Mouse (Mus musculus) MEL (cell line): ENCODE data around the gene Acr.

Experiments used
- CTCF ChIP-seq, 3 experiments: IDR thresholded peaks in 2 of 3; conservative IDR thresholded peaks in 1 of 3; 2 replicates each; pipeline ENCODE4 v1.5.1; 2011 to 2012; ENCODE audit warnings: low read length in 3 of 3, low read depth in 2 of 3, mild to moderate bottlenecking in 2 of 3, improper control_type of control experiment in 1 of 3, inconsistent platforms in 1 of 3, mixed read lengths in 1 of 3, moderate library complexity in 1 of 3; ENCODE audit not compliant: control insufficient read depth in 1 of 3, insufficient read depth in 1 of 3, poor library complexity in 1 of 3, severe bottlenecking in 1 of 3
- EP300 ChIP-seq, 2 experiments: IDR thresholded peaks; 2 replicates each; pipeline ENCODE4 v1.6.1; 2011; ENCODE audit warnings: improper control_type of control experiment in 2 of 2, low read length in 2 of 2, low read depth in 1 of 2, mild to moderate bottlenecking in 1 of 2
- ETS1 ChIP-seq: IDR thresholded peaks from 2 replicates; pipeline ENCODE4 v1.6.1; 2012; ENCODE audit warnings: low read depth, mild to moderate bottlenecking, inconsistent platforms, low read length, improper control_type of control experiment, moderate library complexity
- GATA1 ChIP-seq: IDR thresholded peaks from 2 replicates; pipeline ENCODE4 v1.6.1; 2011; ENCODE audit warnings: low read depth, low read length, improper control_type of control experiment
- HCFC1 ChIP-seq: IDR thresholded peaks from 2 replicates; pipeline ENCODE4 v1.6.1; 2012; ENCODE audit warnings: low read depth, mild to moderate bottlenecking, inconsistent platforms, low read length, improper control_type of control experiment, moderate library complexity
- MAFK ChIP-seq: IDR thresholded peaks from 2 replicates; pipeline ENCODE4 v1.6.1; 2011; ENCODE audit warnings: low read depth, mild to moderate bottlenecking, low read length, improper control_type of control experiment, borderline replicate concordance
- POLR2A ChIP-seq, 2 experiments: IDR thresholded peaks; 2 replicates each; pipeline ENCODE4 v1.6.1; 2011 to 2012; ENCODE audit warnings: low read length in 2 of 2, mild to moderate bottlenecking in 2 of 2, control low read depth in 1 of 2, improper control_type of control experiment in 1 of 2, low read depth in 1 of 2, moderate library complexity in 1 of 2; ENCODE audit not compliant: control insufficient read depth in 1 of 2, insufficient read depth in 1 of 2, poor library complexity in 1 of 2
- TCF12 ChIP-seq: IDR thresholded peaks from 2 replicates; pipeline ENCODE4 v1.6.1; 2014; ENCODE audit warnings: low read depth, mild to moderate bottlenecking, inconsistent platforms, low read length, improper control_type of control experiment, moderate library complexity
- ZC3H11A ChIP-seq: IDR thresholded peaks from 2 replicates; pipeline ENCODE4 v1.6.1; 2012; ENCODE audit warnings: low read depth, mild to moderate bottlenecking, inconsistent platforms, low read length, improper control_type of control experiment
- ZMIZ1 ChIP-seq: IDR thresholded peaks from 2 replicates; pipeline ENCODE4 v1.6.1; 2012; ENCODE audit warnings: low read depth, mild to moderate bottlenecking, inconsistent platforms, low read length, improper control_type of control experiment, moderate library complexity

GRCm38 (mm10) chr15:89524001-89524571, 44.0 kb upstream of the Acr start:
- TF ChIP-seq POLR2A (IDR thresholded peaks at IDR 0.05; ENCODE audit: control insufficient read depth in 1 of 2, insufficient read depth in 1 of 2, low read depth in 1 of 2, low read length in 2 of 2, poor library complexity in 1 of 2) (no peak), ZC3H11A (no peak), MAFK (no peak), CTCF (IDR thresholded peaks at IDR 0.05 in 2 of 3, conservative IDR thresholded peaks at IDR 0.05 in 1 of 3; ENCODE audit: control insufficient read depth in 1 of 3, insufficient read depth in 1 of 3, low read depth in 2 of 3, low read length in 3 of 3, poor library complexity in 1 of 3, severe bottlenecking in 1 of 3) (no peak), TCF12 (no peak), GATA1 (no peak), EP300 (IDR thresholded peaks at IDR 0.05; ENCODE audit: low read depth in 1 of 2, low read length in 2 of 2) (no peak), ZMIZ1 (no peak), ETS1 (no peak), HCFC1 (no peak)
